Mouse (Mus musculus) hindbrain, embryonic 16.5 days (tissue): ENCODE results near the gene Tmc5. TPM values are rescaled to one million over a fixed set of nuclear protein-coding genes. Genes with fewer than 3 reads are reported as not detected.

ENCODE experiments used
- ATAC-seq: fragments of 200-750 bp; cut with Nextera tagmentation; 2 replicates; pipeline ENCODE4 v1.8.0; 2017; ENCODE audit warnings: moderate TSS enrichment, moderate library complexity
- H3K27ac ChIP-seq: fragments of 300-500 bp; sonication (generic); 2 replicates; pipeline ENCODE4 v1.5.1; 2014; ENCODE audit warnings: low read depth, mild to moderate bottlenecking, control low read depth, low read length, moderate library complexity
- H3K27me3 ChIP-seq: fragments of 300-500 bp; sonication (generic); replicated peaks from 2 replicates; pipeline ENCODE4 v1.6.1; 2014; ENCODE audit warnings: low read length; ENCODE audit not compliant: control insufficient read depth, insufficient read depth
- H3K36me3 ChIP-seq: fragments of 300-500 bp; sonication (generic); 2 replicates; pipeline ENCODE4 v1.6.1; 2014; ENCODE audit warnings: mild to moderate bottlenecking, low read length, moderate library complexity, mixed read lengths; ENCODE audit not compliant: control insufficient read depth, insufficient read depth
- H3K4me1 ChIP-seq: fragments of 300-500 bp; sonication (generic); 2 replicates; pipeline ENCODE4 v1.6.1; 2014; ENCODE audit warnings: low read depth, low read length; ENCODE audit not compliant: control insufficient read depth, insufficient read depth
- H3K4me2 ChIP-seq: fragments of 300-500 bp; sonication (generic); 2 replicates; pipeline ENCODE4 v1.6.1; 2014; ENCODE audit warnings: mild to moderate bottlenecking, low read length, control low read depth, moderate library complexity
- H3K4me3 ChIP-seq: fragments of 300-500 bp; sonication (generic); 2 replicates; pipeline ENCODE4 v1.5.1; 2014; ENCODE audit warnings: mild to moderate bottlenecking, low read length, control low read depth, moderate library complexity
- H3K9ac ChIP-seq: fragments of 300-500 bp; sonication (generic); 2 replicates; pipeline ENCODE4 v1.6.1; 2014; ENCODE audit warnings: low read depth, mild to moderate bottlenecking, control low read depth, low read length, moderate library complexity
- H3K9me3 ChIP-seq: fragments of 300-500 bp; sonication (generic); 2 replicates; pipeline ENCODE4 v1.6.1; 2014; ENCODE audit warnings: mild to moderate bottlenecking, low read length, moderate library complexity; ENCODE audit not compliant: control insufficient read depth
- WGBS: fragments of 180-500 bp; shearing (Covaris S2); extraction: QIAGEN DNeasy Blood & Tissue Kit; methylation state at CpG from one replicate; pipeline ENCODE4 v1.1.7; 2014; 5-methylcytosine and 5-hydroxymethylcytosine counted together
- polyA plus RNA-seq: library from polyadenylated mRNA; unstranded; fragments of >200 nt; fragmentation: Nextera tagmentation; extraction: Ambion mirVana; gene quantifications from 2 replicates; pipeline ENCODE4 v1.2.1, GENCODE M21; 2015

The Tmc5 gene
- polyA plus RNA-seq, 1 experiment from 2014 or later, result 0.21 TPM

DNA sequence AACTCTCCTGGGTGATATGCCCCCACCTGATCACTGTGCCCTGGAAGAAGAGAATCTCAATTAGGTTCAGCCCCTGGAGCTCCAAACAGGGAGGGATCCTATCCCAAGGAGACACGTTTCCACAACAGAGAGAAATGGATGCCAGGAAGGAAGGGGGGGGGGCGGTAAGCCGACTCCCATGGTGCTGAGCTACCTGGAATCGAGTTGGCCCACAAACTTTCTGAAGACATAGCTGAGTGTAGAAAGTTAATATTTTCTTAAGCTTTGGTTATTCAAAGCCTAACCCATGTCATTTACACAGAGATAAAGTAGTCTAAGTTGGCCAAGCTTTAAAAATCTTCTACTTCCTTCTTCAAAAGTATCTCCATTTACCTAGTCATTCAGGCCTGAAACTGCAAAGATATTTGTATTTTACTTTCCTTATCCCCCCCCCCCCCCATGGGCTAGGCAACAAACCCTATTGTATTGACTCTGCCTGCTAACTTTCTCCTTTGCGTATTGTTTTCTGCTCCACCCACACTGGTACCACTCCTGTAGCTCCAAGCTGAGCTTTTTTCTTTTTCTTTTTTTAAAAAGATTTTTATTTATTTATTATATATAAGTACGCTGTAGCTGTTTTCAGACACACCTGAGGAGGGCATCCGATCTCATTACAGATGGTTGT is 23.3 kb downstream of the Tmc5 start:
- Histone ChIP-seq H3K36me3 (no peaks in the 10 kb centered on the region), H3K27me3 (no peaks in the 10 kb centered on the region), H3K4me3 (no peak overlapping the region), H3K9ac (no peak overlapping the region), H3K27ac (no peak overlapping the region), H3K4me1 (no peaks in the 10 kb centered on the region), H3K9me3 (no peaks in the 10 kb centered on the region), H3K4me2 (no peak overlapping the region)
- no peak for ATAC-seq
- WGBS, result 92% methylated on average over 7 of the region's 7 CpGs

GRCm38 (mm10) chr7:118621094-118621493 is 24.0 kb downstream of the Tmc5 start:
- Histone ChIP-seq H3K4me3 (no peak overlapping the region), H3K9ac (no peak overlapping the region), H3K4me1 (no peaks in the 10 kb centered on the region), H3K36me3 (no peaks in the 10 kb centered on the region), H3K4me2 (no peak overlapping the region), H3K27me3 (no peaks in the 10 kb centered on the region), H3K9me3 (no peaks in the 10 kb centered on the region), H3K27ac (no peak overlapping the region)
- WGBS, result 79% methylated on average over 6 of the region's 6 CpGs
- ATAC-seq, result no peak

- ATAC-seq, result no peak
- Histone ChIP-seq H3K27ac (no peak overlapping the region), H3K36me3 (no peaks in the 10 kb centered on the region), H3K4me2 (no peak overlapping the region), H3K9ac (no peak overlapping the region), H3K27me3 (no peaks in the 10 kb centered on the region), H3K9me3 (no peaks in the 10 kb centered on the region), H3K4me3 (no peak overlapping the region), H3K4me1 (no peaks in the 10 kb centered on the region)
- 82% methylated on average over 13 of the region's 13 CpGs for WGBS
Measured at GRCm38 (mm10) chr7:118627550-118628298, 30.6 kb downstream of the Tmc5 start.

DNA sequence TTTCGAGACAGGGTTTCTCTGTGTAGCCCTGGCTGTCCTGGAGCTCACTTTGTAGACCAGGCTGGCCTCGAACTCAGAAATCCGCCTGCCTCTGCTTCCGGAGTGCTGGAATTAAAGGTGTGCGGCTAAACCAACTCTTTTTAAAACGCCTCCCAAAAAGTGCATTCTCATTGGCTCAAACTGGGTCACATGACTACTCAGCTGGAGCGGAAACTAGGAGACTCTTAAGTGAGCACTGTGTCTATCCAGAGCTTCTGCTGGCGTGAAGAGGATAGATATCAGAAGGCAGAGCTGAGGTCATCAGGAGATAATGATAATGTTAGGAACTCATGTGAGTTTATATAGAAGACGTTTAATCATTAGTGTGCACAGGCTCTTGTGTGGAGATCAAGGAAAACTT is 36.0 kb downstream of the Tmc5 start:
- Histone ChIP-seq H3K27ac (no peak overlapping the region), H3K9ac (no peak overlapping the region), H3K27me3 (no peaks in the 10 kb centered on the region), H3K9me3 (no peaks in the 10 kb centered on the region), H3K4me2 (no peak overlapping the region), H3K36me3 (no peaks in the 10 kb centered on the region), H3K4me3 (no peak overlapping the region), H3K4me1 (no peaks in the 10 kb centered on the region)
- no peak for ATAC-seq
- WGBS, result 88% methylated on average over 9 of the region's 9 CpGs

- WGBS, result 88% methylated on average over 7 of the region's 7 CpGs
- H3K36me3 ChIP-seq, result no peaks in the 10 kb centered on the region
Measured at GRCm38 (mm10) chr7:118633951-118634350, 36.9 kb downstream of the Tmc5 start.

GRCm38 (mm10) chr7:118637466-118637865 is 40.4 kb downstream of the Tmc5 start:
- WGBS, result 76% methylated on average over 4 of the region's 4 CpGs
- Histone ChIP-seq H3K9ac (no peak overlapping the region), H3K9me3 (no peaks in the 10 kb centered on the region), H3K36me3 (no peaks in the 10 kb centered on the region), H3K4me1 (no peaks in the 10 kb centered on the region), H3K27ac (no peak overlapping the region), H3K4me3 (no peak overlapping the region), H3K4me2 (no peak overlapping the region), H3K27me3 (no peaks in the 10 kb centered on the region)
- no peak for ATAC-seq

More at GRCm38 (mm10) chr7:118633951-118634350, 36.9 kb downstream of the Tmc5 start:
- Histone ChIP-seq H3K27me3 (no peaks in the 10 kb centered on the region), H3K9ac (no peak overlapping the region), H3K4me3 (no peak overlapping the region), H3K9me3 (no peaks in the 10 kb centered on the region), H3K27ac (no peak overlapping the region), H3K4me2 (no peak overlapping the region), H3K4me1 (no peaks in the 10 kb centered on the region)
- no peak for ATAC-seq

DNA sequence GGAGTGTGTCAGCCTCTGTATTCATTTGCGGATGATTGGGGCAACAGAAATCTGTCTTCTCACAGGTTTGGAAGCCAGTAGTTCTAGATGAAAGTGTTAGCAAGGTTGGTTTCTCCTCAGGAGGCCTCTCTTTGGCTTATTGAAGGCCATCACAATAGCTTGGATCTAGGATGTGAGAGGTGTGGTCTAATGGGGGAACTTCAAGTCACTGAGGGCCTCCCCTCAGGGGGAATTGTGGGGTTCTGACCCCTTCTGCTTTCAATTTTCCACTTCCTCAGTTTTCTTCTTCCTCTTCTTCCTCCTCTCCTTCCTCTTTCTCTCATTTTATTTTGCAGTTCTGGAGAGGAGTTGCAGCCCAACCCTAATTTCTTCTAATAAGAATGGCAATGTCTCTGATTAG is 49.1 kb downstream of the Tmc5 start:
- H3K4me1 ChIP-seq, result no peaks in the 10 kb centered on the region
- WGBS, result 95% methylated on average over 1 of the region's 1 CpGs
- H3K36me3 ChIP-seq, result no peaks in the 10 kb centered on the region
- H3K9me3 ChIP-seq, result no peaks in the 10 kb centered on the region
- no peak overlapping the region for H3K9ac ChIP-seq
- no peaks in the 10 kb centered on the region for H3K27me3 ChIP-seq
- ATAC-seq, result no peak
- H3K4me2 ChIP-seq, result no peak overlapping the region
- no peak overlapping the region for H3K27ac ChIP-seq
- H3K4me3 ChIP-seq, result no peak overlapping the region

GRCm38 (mm10) chr7:118649328-118649727 is 52.2 kb downstream of the Tmc5 start:
- Histone ChIP-seq H3K4me2 (no peak overlapping the region), H3K36me3 (no peaks in the 10 kb centered on the region), H3K27ac (no peak overlapping the region), H3K9ac (no peak overlapping the region), H3K27me3 (no peaks in the 10 kb centered on the region), H3K4me3 (no peak overlapping the region), H3K9me3 (no peaks in the 10 kb centered on the region), H3K4me1 (no peaks in the 10 kb centered on the region)
- 73% methylated on average over 7 of the region's 7 CpGs for WGBS
- ATAC-seq, result peak; percentile 54; the same call in 1 of the 2 replicates

DNA sequence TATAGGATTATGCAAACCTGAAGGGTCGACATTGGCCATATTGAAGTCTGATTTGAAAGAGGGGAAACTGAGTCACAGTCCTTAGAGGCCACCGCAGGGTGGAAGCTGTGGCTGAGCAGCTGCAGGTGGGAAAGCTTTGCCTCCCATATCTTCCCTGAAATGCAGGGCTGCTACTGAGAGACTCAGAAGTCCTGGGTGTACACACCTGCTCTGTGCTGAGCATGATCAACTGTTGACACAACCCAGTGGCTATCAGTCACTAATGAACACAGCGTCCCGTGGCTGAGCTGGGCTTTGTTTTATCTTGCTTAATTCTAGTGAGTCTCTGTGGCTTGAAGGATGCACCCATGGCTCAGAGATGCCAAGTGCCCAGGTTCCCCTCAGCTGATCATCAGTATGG is 53.0 kb downstream of the Tmc5 start:
- Histone ChIP-seq H3K4me2 (no peak overlapping the region), H3K27ac (no peak overlapping the region), H3K36me3 (no peaks in the 10 kb centered on the region), H3K4me3 (no peak overlapping the region), H3K9ac (no peak overlapping the region), H3K27me3 (no peaks in the 10 kb centered on the region), H3K9me3 (no peaks in the 10 kb centered on the region), H3K4me1 (no peaks in the 10 kb centered on the region)
- no peak for ATAC-seq
- 91% methylated on average over 4 of the region's 4 CpGs for WGBS
